Mouse (Mus musculus) adrenal gland, adult 8-10 months (tissue): Measurements from ENCODE around the gene Atp6v1g2. TPM values are rescaled to one million over a fixed set of nuclear protein-coding genes. Genes with fewer than 3 reads are reported as not detected.

ENCODE experiments used
- DNase-seq: peaks from one replicate; pipeline ENCODE4 v3.0.0; 2022
- total RNA-seq, 4 experiments: library from RNA; stranded (reverse); gene quantifications; 2 replicates each; pipeline ENCODE4 v1.2.4; 2022

Atp6v1g2 gene
- total RNA-seq = 10 to 100 TPM in 1 of 4 experiments, 1 to 10 TPM in 3; 5.5 to 12.1 (median 7.4) TPM

DNA sequence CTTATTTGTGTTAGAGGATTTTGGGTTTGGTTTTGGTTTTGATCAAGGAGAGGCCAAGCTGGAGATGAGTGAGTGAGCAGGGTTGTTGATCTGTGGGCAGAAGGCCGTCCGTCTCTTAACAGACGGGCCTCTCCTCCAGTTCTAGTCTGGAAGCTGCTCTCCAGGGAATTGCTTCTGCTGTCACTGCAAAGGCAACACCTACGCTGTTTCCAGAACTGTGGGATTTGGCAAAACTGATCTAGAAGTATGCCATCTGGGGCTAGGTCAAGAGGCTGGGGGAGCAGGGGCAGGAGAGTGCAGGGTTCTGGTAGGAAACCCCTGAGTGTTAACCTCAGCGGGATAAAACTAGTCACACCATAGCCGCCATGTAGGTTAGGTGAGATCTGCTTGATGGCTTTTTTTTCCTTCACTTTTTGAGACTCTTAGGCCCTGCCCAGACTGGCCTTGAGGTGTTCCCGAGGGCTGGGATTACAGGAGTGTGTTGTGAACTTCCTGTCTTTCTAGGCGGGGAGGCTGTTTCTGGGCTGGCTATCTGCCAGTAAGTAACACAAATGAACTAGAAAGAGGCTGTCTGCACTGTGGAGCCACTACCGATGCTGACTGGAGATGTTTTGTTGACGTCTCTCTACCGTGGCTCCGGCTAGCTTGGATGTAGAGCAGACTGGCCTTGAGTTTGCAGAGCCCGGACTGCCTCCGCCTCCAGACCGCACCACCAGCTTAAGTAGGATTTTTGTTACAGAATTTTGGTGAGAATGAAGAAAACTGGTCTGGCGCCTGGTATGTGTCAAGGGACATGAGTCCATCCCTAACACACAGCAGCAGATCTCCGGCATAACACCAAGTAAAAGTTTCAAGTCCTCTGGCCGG lies at the start of gene Atp6v1g2:
TSS of gene Atp6v1g2 (plus strand) at position 547 of the 867 bp plus-strand sequence.
- no peak for DNase-seq

DNA sequence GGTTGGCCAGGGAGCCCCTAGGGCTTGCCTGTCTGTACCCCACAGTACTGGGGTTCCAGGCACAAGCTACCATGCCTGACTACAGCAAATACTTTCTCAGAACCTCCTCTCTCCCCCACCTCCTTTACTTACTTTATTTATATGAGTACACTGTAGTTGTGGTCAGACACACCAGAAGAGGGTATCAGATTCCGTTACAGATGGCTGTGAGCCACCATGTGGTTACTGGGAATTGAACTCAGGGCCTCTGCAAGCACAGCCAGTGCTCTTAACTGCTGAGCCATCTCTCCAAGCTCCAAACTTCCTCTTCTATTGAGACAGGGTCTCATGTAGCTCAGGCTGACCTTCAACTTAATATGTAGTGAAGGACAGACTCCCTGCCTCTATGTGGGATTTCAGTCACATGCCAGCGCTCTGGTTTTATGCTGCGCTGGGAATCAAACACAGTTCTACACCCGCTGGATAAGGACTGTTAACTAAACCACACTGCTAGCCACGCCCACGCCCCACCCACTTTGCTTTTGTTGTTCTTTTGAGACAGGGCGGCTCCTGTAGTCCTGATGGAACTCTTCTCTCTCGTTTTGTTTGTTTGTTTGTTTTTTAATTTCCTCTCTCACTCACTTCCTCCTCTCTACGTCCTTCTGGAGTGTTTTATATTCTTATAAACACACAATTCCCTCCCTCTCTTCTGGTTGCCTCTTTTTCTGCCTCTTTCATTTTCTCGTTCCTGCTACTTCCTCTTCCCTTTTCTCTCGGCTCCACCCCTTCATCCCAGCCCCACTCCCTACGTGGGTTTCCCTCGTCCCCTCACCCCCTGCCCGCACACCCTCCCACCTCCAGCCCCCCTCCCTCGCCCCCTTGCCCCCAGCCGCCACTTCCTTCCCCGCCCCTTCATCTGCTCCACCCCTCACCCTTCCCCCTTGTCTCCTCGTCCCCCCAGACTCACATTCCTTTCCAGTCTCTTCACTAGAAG lies 47.5 kb upstream of the Atp6v1g2 start:
- DNase-seq = no peak

DNA sequence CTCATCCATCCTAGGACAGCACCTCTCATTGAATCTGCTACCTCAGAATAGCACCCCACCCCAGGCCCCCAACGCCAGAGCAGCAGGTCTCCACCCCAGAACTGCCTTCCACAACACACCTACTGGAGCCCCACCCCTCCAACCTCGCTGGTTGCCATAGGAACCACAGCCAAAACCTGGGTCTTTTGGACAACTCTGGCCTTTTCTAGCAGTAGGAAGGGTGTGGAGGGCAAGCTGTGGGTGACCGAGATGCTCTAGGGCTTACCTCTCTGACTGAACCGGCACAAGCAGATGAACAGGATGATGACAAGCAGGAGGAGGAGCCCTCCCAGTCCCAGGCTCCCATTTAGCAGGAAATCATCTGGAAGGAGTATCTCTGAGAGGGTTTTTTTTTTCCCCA lies 46.8 kb upstream of the Atp6v1g2 start:
- DNase-seq = no peak

DNA sequence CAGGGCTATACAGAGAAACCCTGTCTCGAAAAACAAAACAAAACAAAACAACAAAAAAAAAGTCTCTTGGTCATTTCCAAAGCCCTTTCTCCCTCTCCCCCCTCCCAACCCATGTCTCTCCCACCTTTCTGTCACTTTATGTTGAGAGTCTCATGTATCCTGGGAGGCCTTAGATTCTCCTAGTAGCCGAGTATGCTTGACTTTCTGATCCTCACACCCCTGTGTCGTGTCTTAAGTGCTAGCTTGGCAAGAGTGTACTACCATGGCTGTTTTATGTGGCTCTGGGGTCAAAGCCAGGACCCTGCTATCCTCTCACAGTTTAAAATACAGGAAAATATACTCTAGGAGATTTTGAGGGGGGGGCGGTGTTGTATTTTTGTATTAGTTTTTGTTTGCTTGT lies 46.1 kb upstream of the Atp6v1g2 start:
- no peak for DNase-seq

DNA sequence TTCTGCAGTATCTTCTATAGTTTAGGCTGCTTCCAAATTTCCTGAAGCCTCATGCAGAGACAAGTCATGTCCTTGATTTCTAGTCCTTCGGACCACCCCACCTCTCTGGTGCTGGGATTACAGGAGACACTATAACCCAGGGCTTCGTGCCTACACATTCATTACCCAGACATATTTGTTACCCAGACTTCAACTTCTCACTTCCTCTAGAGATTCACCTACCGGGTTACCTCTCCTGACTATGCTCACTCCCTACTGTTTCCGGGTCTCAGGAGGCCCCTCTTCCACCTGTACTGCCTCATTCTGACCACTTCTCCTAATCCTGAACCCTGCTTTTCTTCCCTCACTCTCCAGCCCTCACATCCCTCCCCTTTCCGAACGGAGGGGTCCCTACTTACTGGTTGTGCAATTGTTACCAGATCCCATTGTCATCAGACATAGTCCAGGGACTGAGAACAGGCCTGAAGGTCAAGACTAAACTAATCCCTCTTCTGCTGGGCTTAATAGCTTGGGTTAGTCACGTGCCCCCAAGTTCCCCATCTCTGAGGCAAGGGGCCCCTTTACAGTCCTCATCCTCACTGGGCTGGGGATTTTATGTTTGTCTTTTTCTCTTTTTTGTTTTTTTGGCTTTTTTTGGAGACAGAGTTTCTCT lies 45.4 kb upstream of the Atp6v1g2 start, which contains the start of gene Lst1:
TSS of gene Lst1 (minus strand) at position 481 of the 652 bp plus-strand sequence.
- no peak for DNase-seq

DNA sequence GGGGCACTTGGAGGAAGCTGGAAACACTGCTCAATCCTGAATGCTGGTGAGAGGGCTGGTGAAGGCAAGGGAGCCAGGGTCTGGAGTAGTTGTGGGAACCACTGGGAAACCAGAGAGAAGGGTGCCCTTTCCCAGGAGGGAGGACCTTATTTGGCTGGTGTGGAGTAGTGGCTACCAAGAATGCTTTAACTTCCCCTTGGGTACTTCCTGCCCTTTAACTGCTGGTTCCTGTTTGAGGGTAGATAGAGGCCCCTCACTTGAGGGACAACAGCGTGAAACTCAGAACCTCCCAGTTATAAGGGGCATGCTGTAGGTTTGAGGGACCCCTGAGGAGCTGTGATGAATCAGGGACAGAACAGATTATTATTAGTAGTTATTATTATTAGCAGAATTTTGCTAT lies 44.3 kb upstream of the Atp6v1g2 start:
- DNase-seq = no peak

DNA sequence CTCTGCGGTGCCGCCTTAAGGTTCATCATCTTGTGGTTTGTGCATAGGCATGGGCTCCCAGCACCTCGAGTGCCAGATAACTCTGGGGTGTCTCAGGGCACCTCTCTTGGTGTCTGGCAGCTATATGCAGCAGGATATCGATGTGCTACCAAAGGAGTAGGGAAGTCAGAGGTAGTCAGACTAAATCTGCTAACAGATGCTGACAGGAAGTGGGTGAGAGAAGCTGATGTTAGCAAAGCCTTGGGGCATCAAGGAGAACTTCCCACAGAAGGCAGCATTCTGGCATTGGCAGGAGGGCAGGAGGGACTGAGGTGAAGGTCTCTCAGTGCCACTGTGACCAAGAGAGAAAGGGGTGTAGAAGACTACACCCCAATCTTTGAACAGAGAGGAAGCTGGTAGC lies 43.4 kb upstream of the Atp6v1g2 start:
- DNase-seq = no peak

DNA sequence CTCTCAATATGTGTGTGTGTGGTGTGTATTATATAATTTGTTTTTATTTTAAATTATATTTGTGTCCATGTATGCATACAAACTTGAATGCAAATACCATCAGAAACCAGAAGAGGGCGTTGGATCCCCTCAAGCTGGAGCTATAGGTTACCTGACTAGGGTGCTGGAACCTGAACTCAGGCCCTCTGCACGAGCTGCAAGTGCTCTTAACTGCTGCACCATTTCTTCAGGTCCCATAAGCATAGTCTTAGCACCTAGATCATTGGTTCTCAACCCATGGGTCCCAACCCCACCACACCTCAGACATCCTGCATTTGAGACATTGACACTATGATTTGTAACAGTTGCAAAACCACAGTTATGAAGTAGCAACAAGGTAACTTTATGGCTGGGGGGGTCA lies 41.7 kb upstream of the Atp6v1g2 start:
- DNase-seq = no peak

DNA sequence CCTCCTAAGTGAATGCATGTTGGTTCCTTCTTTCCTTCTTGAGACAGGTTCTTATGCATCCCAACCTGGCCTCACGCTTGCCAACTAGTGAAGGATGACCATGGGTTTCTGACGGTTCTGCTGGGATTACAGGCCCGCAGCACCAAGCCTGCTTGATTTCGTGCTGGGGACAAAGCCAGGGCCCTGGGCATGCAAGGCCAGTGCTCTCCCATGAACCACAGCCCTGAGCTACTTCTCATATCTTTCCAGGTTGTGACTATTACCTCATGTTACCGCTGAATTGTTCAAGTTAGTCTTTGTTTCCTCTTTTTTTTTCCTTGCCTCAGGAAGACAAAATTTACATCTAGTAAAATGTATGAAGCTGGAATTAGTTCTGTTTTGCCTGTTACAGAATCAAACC lies 40.5 kb upstream of the Atp6v1g2 start:
- peak; percentile 48 for DNase-seq

DNA sequence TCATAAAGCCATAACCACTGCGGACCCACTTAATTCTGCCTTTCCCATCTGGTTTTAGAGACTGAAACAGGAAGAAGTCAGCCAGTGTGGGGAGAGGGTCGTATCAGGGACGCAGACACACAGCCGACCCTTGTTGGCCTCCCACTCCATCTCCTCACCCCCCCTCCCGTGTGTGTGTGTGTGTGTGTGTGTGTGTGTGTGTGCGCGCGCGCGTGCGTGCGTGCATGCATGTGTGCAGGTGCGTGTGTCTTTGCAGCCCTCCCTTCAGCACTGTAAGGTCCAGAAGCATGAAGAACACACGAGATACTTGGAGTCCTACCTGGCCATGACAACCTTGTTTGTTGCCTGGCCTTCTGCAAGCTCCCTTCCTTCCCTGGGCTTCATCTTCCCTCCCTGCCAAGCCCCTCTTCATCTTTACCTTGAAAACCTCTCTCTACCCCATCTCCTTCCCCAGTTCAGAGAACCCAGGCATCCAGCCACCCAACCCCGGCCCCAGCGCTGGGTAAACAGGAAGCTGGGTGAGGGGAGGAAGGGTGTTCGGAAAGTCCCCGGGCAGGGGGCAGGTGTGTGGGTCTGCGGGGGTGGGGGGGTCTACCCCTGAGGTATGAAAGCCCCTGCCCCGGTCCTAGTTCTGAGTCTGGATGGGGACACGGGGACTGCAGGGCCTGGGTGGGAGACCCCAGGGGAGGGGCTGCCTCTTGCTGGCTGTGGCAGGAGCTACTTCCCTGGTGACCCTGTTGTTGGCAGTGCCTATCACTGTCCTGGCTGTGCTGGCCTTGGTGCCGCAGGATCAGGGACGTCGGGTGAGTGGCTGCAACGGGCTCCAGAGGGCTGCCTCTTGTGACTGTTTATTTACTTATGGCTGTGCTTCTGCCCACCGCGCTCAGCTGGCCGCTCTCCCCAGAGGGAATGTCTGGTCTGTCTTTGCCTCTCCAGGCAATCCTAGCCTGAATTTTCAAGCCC lies 39.3 kb upstream of the Atp6v1g2 start, which contains the start of gene Ltb:
TSS of gene Ltb (plus strand) at position 559 of the 963 bp plus-strand sequence.
- peak; percentile 65 for DNase-seq

DNA sequence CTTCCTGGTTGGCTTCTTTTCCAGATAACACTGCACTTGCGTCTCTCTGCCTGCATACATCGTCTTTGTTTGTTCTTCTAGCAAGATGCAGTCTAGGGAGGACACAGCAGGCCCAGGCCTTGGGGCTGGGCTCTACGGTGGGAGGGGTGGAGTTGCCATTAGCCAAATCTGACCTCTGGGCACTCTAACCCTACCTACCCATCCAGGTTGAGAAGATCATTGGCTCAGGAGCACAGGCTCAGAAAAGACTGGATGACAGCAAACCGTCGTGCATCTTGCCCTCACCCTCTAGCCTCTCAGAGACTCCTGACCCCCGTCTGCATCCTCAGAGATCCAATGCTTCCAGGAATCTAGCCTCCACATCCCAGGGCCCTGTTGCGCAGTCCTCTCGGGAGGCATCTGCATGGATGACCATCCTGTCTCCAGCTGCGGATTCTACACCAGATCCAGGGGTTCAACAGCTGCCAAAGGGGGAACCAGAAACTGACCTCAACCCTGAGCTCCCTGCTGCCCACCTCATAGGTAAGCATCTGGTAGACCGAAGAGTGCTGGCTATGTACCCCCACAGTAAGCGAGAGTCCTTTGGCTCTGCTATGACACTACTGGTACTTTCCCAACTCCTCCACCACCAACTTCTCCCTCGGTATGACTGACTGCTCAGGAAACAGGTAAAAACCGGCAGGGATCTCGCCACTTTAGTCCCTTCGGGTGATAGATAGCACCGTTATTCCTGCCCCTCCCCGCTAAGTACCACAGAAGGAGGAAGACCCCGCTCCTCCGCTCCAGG lies 38.4 kb upstream of the Atp6v1g2 start:
- DNase-seq = no peak

DNA sequence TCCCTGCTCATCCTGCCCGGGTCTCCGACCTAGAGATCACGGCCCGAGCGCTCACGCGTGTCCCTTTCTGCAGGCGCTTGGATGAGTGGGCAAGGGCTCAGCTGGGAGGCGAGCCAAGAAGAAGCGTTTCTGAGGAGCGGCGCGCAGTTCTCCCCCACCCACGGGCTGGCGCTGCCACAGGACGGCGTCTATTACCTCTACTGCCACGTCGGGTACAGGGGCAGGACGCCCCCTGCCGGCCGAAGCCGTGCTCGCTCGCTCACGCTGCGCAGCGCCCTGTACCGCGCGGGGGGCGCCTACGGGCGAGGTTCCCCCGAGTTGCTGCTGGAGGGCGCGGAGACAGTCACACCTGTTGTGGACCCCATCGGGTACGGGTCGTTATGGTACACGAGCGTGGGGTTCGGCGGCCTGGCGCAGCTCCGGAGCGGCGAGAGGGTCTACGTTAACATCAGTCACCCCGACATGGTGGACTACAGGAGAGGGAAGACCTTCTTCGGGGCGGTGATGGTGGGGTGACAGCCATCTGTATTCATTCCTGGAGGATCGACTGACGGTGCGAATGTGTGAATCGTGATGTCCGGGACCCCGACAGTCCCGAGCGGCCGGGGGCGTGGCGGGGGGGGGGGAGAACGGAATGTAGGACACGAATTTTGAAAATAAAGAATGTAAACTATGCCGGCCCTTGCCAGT lies 37.7 kb upstream of the Atp6v1g2 start:
- DNase-seq = peak; percentile 64

DNA sequence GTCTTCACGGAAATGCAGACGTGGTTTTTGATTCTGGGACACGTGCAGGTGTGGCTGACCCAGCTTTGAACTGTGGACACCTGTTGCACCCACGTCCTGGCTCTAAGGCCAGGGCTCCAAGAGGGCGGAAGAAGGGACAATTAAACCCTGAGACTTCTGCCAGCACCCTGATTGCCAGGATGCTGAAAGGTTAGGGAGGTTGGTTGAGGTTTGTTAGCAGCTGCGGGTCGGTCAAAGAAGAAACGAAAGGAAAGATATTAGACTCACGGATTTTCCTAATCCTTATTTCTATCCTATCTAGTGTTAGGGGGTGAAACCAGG lies 37.2 kb upstream of the Atp6v1g2 start:
- DNase-seq = no peak

DNA sequence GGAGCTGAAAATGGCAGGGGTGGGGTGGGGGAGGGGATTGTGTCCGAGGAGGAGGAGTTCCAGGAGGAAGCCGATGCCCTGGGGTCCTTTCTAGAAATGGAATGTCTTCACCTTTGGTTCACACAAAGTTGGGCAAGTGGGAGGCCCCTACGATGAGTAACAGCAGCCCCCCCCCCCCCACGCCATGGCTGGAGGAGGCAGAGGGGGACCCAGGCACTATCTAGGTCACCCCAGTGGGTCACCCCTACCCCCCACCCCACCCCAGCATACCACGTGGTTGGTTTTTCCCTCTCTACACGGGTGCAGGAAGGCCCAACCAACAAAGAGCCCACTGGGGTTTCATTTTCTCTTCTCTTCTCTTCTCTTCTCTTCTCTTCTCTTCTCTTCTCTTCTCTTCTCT lies 36.3 kb upstream of the Atp6v1g2 start:
- no peak for DNase-seq

DNA sequence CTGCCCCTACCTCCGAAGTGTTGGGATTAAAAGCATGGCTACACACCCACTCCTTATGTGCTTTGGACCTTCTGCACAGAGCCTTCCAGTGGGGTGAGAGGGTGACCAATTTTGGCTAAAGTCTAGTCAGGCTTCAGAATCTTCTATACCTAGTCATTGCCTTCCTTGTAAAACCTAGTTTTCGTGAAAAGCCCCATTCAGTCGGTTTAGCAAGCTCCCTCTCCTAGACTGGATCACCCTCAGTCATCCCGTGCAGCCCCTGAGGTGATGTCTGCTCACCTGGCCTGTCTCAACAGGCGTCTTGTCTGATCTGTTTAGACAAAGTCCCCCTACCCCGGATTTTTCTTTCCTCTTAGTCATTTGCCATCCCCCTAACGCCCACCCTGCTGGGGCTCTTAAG lies 35.4 kb upstream of the Atp6v1g2 start:
- no peak for DNase-seq

DNA sequence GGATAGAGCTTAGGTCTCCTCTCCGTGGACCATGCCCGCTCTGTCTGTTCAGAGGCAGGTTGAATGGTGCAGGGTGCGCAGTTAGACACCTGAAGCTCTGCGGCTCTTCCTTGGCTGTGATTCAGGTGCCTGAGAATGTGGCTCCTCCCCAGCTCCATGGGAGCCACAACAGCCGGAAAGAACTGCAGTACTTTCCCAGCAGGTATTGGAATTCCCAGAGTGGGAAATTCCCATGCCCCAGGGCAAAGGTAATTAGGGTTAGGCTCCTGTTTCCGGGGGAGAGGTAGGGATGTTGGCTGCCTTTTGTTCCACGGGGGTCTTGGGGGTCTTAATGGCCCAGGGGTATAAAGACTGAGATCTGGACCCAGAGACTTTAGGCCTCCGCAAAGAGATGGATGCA lies 34.5 kb upstream of the Atp6v1g2 start:
- DNase-seq = no peak

DNA sequence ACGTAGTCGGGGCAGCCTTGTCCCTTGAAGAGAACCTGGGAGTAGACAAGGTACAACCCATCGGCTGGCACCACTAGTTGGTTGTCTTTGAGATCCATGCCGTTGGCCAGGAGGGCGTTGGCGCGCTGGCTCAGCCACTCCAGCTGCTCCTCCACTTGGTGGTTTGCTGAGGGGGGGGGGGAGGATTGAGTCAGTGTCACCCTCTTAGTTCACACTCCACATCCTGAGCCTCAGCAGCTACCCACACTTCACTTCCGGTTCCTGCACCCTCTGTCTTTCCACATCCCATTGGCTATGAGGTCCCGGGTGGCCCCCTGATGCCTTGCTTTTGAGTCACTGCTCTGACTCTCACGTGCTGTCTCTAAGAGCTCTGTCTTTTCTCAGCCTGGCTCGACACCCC lies 33.1 kb upstream of the Atp6v1g2 start:
- DNase-seq = no peak

DNA sequence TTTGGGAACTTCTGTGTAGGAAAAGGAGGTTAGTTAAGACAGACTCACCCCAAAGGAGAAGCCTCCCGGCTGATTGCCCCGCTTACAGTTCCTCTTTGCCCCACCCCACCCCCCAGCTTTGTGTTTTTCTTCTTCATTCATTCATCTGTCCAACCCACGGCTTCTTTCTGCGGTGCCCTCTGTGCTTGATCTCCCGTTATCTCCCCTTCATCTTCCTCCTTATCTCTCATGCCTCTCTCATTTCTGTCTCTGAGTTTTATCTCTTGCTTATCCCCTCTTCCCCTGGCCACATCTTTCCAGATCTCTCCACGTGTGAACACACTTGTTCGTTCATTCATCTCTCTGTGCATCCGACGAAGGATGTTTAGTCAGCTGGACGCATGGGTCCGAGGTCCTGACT lies 32.3 kb upstream of the Atp6v1g2 start:
- DNase-seq = no peak

DNA sequence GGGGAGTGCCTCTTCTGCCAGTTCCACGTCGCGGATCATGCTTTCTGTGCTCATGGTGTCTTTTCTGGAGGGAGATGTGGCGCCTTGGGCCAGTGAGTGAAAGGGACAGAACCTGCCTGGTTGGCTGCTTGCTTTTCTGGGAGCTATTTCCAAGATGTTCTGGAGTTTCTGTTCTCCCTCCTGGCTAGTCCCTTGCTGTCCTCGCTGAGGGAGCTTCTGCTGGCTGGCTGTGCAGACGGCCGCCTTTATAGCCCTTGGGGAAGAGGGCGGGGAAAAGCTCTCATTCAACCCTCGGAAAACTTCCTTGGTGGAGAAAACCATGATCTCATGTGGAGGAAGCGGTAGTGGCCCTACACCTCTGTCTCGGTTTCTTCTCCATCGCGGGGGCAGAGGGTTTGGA lies 31.7 kb upstream of the Atp6v1g2 start, which contains the start of gene Tnf:
TSS of gene Tnf (minus strand) at position 221 of the 400 bp plus-strand sequence.
- DNase-seq = no peak

DNA sequence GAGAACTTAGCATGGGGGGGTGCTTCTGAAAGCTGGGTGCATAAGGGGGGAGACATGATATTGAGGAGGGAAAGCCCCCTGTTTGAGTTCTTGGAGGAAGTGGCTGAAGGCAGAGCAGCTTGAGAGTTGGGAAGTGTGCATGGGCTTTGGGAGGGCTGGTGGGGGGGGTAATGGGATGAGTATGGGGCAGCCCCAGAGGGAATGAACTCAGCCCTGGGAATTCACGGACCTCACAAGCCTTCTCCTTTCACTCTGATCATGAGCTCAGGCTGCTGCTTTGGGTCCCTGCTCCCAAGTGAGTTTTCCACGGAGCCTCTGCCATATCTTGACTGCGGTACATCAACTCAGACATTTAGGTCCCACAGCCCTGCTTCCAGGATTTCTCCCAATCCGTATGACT lies 31.0 kb upstream of the Atp6v1g2 start:
- no peak for DNase-seq
